Mouse (Mus musculus) embryo, embryonic 10 days (tissue): Measurements from ENCODE around the gene Relb.

Experiments
- DNase-seq: peaks from one replicate; pipeline ENCODE4 v3.0.0-alpha.2; 2015; ENCODE audit warnings: low spot score

Gene Relb

DNA sequence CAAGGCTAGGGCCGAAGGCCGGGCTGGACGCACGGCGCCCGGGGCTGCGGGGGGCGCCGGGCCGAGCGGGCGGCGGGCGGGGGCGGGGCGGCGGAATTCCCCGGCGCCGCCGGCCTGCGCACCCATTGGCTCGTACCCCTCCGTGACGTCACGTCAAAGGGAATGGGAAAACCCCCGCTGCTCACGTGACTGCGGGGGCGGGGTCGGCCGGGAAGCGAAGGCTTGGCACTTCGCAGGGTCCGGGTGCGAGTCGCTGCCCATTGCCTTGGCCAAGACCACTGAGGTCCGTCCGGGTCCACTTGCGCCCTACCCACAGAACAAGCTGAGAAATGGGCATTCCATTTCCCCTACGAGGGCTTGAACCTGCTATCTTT is at the start of gene Relb:
Gene Relb, minus strand, starts transcription at position 78 of the 374 bp plus-strand sequence.
- peak; percentile 96 for DNase-seq

DNA sequence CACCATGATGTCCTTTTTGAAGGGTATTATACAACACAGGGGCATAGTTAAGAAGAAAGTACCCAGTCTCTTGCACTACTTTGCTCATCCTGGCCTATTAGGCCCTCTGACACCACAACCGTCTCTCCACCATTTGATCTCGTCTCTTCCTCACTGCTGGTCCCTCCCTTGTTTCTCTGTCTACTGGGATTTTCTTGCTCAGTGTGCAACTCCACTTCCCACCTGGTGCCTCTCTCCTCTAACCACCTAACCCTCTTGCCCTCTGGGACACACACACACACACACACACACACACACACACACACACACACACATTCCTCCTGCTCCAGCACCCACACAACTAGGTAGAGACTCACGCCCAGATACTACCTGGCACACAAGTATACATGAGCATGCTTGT is 49.7 kb upstream of the Relb start:
- no peak for DNase-seq

DNA sequence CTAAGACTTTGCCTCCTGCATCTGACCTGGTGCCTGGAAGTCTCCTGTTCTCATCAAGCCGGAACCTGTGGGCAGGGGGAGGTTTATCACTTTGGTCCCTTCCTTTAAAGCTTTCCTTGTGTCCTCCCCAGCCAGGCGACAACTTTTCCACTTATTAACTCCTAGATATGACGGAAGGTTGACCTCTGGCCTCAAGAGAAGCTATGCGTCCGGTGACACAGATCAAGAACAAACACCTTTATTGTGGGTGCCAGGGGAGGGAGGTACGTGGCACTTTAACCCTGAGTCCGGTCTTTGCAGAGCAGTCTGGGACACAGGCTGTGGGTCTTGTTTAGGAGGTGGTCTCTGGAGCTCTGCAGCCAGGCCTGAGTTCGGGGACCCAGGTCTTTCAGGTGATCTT is 48.6 kb upstream of the Relb start, which contains the start of gene Apoc2:
Gene Apoc2, minus strand, starts transcription at position 70 of the 400 bp plus-strand sequence.
- DNase-seq = no peak

DNA sequence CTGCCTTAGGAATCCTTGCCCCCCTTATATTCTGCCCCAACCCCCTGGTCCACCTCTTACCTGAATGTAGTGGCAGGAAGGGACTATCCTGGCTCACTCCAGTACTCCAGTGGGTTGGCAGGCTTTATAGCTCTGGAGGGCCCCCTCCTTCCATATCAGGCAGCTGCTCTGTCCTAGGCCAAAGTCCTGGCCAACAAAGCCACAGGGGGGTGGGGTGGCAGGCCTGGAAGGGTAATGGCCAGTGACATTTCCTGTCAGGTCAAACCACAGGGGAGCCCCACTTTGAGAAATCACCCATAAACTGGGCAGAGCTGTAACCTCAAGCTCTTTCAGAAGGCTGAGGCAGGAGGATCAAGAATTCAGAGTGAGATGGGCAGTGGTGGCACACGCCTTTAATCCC is 47.4 kb upstream of the Relb start:
- no peak for DNase-seq

DNA sequence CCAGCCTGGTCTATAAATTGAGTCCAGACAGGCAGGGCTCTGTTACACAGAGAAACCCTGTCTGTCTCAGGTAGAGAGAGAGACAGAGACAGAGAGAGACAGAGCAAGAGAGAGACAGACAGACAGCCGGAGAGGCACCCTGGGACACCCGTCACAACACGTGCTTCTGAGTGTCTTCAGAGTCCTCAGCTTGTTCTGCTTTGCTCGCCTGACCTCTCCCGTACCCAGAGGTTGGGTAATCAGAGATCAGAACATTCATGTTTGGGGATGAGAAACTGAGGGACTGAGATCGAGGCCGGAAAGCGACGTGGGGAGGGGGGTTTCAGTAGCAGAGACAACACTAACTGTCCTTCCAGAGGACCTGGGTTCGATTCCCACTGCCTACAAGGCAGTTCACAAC is 46.6 kb upstream of the Relb start:
- no peak for DNase-seq

DNA sequence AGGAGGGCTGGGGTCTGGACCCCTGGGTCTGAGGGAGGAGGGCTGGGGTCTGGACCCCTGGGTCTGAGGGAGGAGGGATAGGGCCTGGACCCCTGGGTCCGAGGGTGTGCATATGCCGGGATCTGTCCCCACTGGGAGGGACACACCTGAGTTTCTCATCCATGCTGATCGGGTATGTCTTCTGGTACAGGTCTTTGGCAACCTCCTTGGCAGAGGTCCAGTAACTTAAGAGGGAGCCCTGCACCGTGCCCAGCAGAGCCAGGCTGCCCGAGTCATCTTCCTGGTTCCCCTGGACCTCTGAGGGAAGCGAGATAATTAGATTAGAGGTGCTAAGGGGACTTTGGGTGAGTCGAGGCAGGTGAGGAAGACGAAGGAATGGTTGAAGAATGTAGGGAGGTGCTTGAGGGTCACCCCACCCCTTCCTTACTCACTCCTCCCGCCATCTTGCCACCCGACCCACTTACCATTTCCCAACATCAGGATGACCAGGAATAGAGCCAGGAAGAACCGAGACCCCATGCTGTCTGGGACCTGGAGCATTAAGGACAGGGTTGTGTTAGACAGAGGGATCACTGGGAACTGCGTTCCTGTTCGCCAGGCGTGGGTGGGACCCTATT is 44.0 kb upstream of the Relb start:
- no peak for DNase-seq

DNA sequence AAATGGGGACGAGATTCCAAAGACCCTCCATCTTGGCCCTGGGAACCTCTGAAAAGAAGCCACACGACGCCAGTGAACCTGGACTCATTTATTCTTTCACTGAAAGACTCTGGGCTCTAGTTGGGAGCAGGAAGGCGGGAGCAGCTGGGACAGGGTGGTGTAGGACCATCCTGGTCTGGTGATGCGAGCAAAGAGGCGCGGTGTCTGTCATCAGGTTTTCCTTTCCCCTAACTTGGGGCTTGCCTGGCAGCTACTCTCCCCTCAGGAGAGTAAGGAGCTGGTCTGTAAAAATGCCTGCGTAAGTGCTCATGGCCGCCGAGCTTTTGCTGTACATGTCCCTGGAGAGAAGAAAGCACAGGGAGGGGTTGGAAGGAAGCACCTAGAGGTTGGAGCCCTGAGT is 42.3 kb upstream of the Relb start:
- DNase-seq = no peak

DNA sequence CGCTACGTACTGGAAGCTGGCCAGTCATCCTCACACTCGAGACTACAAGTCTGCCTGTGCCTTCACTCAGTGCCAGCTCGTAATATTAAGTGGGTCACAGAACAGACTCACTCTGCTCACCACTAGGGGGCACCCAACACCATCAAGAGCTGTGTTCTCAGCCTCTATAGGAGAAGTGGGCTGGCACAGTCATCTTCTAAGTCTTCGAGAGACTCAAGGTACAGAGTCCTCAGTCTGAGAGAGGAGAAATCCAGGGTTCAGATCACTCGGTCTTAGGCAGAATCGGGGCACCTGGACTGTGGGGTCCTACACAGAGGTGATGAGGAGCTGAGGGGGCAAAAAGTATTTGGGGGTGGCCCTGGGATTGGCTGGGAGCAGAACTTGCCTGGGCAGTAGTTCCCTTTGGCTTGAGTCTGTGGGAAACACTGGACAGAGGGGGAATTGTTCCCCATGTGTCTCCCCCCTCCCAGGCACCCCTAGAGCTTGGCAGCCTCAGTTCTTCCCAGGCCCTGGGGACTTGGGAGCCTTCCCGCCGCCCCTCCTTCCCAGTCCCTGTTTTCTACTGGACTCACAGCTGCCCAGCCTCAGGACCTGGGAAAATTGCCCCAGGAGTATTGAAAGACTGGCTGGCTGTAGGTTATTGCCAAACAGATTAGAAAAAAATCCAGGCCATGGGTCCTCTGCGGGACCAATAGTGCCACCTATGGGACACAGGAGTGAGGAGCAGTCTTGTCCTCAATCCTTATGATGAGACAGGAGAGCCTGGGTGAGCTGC is 39.9 kb upstream of the Relb start:
- DNase-seq = peak; percentile 96

DNA sequence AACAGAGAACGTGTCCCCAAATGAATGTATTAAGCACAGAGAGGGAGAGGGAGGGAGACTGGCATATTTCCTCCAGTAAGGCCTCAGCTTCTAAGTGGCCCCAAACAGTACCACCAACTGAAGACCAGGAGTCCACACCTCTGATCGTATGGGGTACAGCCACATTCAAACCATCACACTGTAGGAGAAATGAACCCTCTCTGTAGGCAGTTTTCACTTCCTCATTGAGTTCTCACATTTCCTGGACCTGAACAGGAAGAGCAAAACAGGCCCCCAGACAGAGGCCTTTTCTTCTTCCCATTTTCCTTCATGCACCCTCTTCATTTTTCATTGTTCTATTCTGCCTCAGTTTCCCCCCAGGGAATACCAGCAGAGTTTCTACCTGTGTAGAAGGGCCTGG is 38.2 kb upstream of the Relb start:
- no peak for DNase-seq

DNA sequence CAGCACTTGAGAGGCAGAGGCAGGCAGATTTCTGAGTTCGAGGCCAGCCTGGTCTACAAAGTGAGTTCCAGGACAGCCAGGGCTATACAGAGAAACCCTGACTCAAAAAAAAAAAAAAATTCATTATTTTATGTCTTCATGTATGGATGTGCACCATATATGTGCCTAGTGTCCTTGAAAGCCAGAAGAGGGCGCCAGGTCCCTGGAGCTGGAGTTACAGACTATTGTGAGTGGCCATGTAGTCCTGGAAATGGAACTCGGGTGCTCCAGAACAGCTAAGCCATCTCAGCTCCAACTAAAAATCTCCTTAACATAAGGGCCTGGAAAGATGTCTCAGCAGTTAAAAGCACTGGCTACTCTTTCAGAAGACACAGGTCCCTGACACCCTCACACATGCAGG is 37.5 kb upstream of the Relb start:
- DNase-seq = no peak

DNA sequence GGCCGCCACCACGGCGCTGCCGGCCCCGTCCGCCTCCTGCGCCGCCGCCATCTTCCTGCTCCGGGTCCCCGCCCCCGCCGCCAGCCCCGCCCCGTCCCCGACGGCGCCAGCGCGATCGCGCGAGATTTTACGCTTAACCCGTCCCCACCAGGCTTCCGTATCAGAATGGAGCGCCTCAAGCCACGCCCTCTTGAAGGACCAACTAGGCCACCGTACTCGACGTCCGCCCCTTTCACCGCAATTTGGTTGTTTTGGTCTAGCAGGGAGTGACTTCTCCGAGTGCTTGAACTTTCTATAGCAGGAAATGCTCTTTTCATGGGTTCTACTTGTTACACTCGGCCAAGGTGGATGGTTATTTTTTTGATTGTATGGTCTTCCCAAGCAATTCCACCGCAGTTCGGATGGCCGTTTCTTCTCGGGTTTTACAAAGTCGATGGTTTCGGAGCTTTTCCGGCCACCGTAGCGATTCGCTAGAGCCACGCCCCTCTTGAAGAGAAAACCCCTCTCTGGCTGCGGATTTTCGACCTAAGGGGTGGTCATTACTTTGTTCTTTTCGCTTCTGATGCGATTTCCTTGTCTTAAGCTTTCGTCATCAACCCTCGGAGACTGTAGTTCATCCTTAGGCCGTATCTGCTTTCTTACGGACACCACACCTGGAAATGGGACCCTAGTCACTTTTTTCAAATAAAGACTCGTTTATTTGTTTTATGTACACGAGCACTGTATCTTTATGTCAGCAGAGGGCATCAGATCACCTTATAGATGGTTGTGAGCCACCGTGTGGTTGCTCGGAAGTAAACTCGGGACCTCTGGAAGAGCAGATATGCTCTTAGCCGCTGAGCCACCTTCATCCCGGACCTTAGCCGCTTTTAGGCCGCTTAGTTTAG is 36.0 kb upstream of the Relb start, which contains the start of gene Clptm1:
Gene Clptm1, minus strand, starts transcription at position 79 of the 887 bp plus-strand sequence.
- peak; percentile 99 for DNase-seq

DNA sequence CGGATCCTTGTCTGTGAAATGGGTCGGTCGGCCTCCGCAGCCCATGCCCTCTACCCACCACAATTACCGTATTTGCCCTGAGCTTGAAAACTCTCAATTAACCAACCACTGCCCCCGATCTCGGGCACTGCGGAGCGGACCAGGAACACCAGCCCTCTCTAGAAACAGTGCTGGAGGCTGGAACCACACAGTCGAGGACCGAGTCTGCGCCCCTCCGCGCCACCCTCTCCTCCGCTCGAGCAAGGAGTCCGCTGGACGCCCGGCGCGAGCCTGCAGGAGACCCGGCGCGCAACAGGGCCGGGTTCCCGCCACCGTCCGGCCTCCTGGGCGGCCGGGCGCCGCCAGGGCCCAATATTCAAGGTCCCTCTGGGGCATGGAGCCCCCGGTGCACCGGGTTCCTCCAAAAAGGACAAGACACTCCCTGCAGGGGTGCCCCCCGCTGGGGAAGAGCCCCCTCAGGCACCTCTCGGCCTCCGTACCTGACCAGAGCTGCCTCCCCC is 35.3 kb upstream of the Relb start:
- DNase-seq = no peak

DNA sequence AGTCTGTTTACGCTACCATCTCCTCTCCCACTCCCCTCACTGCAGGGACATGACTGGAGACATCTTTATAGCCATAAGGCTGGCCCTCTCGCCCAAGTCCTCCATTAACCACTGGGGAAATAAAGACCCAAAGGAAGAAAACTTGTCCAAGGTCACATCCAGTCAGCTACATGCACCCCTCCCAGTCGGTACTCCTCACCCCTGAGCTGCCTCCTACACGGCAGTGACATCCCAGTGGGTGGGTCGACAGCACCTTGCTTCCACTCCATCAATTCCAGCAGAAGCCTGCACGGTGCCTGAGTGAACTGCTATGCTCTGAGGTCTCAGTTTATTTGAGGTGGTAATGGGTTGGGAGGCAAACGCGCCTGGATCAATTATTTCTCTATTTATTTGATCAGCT is 34.7 kb upstream of the Relb start:
- no peak for DNase-seq

DNA sequence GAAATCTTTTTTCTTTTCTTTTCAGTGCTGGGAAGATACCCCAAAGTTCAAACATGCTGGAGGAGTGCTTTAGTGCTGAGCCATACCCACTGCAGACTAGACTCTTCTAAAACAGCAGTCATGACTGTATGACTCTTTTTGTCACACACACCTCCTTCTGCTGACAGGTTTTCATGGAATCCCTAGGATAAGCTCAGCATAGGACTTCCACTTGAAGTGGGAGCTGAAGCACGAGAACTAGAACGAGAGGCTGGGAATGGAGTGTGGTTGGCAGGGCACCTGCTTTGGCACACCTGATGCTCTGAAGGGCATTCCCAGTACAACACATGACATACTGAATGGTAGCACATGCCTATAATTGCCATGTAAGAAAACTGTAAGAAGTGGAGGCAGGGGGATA is 23.4 kb upstream of the Relb start:
- no peak for DNase-seq

DNA sequence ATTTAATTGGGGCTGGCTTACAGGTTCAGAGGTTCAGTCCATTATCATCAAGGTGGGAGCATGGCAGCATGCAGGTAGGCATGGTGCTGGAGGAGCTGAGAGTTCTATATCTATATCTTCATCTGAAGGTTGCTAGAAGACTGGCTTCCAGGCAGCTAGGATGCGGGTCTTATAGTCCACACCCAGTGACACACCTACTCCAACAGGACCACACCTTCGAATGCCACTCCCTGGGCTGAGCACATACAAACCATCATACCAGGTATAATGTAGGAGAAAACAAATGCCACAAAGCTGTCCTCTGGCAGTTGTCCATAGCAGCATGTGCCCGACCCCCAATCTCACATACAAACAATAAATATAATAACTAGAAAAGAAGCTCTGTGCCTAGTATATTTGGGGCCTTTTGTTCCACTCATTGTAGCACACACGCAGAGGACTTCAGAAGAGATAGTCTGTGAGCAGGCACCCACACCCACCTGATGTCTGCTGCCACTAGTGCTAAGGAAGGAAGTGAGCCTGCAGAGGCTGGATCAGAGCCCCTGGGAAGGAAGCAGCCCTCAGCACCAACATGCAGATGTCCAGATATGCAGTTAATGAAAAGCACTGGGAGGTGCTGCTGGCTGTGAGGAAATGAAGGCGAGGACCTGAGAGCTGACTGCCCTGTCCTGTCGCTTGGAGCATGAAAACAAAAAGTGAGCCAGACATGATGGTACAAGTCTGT is 22.0 kb upstream of the Relb start:
- DNase-seq = no peak

DNA sequence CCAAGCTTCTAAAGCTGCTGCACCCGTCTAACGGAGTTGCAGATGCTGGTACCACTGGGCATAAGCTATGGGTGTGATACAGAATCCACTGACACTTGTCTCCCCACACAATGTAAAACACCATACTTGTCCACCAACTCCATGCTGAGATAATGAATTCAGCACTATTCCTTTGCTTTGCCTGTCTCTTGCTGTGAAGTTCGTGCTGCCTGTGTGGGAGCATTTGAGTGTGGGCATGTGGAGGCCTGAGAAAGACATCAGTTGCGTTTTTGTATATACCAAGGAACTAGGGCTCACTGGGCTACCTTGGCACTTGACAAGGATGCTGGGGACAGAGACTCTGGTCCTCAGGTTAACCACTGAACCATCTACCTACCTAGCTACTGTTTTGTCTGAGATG is 12.0 kb upstream of the Relb start:
- no peak for DNase-seq

DNA sequence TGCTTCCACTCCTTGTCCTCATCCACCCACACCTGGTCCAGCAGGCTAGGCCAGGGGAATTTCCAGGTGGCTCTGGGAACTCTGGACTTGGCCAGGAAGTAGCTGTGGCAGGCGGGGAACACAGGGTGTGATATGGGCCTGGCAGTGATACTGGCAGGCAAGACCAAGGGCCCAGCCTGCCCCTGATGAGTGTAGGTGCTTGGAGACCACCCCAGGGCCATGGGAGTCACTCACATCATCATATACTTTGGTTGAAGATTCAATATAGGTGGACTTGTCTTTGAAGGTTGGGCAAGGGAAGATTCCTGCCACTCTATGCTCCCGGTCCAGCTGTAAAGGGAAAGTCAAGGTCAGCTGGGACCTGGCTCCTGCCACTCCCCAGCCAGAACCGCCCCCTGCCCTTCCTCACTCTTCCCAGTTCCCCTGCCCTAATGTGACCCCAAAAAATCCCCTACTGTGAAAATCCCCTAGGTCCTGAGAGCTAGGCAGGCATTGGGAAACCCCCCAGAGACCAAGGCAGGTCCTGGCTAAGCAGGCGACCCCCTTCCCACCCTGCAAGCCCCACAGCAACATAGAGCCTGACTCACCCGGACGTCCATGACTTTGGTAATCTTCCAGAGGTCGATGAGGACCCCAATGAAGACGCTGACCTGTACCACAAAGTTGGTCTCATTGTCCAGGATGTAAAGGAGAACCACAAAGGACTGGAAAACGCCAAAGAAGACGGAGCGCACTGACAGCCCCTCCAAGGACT is 6.0 kb upstream of the Relb start:
- DNase-seq = no peak

DNA sequence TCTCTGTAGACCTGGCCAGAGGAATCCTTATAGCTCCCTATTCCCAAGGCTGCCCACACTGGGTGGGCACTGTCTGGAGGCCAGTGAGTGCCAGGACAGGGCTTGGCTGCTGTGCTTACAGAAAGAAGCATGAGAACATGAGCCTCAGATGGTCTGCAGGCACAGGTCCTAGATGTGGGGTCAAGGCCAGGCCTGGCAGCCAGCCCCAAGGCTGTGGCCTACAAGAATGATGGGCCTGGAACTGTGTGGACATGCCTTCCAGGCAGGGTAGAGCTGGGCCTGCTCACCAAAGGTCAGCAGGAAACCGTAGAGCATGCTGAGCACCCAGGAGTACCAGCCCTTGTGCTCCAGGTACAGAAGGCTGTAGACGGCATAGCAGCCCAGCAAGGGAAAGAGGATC is 5.4 kb upstream of the Relb start:
- DNase-seq = no peak

DNA sequence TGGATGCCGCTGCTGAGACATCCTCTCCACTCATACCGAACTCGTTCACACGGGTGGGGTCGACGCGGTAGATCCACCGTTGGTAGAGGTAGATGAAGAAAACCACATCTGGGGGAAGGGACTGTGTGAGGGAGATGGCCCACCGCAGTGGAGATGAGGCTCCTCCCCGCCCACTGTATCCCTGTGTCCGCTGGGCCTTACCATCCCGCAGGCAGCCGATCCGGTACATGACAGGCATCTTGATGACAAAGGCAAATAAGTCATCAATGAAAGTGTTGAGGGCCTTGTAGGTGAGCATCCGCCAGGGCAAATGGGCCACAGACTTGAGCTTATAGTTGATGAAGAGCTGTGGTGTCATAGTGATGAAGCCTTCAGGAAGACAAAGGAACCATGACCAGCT is 4.6 kb upstream of the Relb start:
- DNase-seq = no peak

DNA sequence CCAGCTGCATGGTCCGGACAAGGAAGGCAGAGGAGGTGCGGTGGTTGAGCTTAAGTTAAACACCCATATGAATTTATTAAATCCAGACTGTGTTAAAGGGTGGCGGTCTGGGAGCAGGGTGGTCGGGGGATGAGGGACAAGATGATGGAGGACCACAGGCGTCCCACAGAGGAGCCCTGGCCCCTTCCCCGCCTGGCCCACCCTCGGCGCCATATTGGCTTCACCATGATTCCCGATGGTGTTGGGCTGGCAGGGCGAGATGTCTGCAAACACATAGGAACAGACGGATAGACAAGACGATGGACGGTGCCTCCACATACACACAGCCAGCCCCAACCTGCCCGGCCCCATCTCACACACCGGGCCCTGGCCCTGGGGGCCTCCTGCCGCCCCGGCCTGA is 4.0 kb upstream of the Relb start:
- no peak for DNase-seq

DNA sequence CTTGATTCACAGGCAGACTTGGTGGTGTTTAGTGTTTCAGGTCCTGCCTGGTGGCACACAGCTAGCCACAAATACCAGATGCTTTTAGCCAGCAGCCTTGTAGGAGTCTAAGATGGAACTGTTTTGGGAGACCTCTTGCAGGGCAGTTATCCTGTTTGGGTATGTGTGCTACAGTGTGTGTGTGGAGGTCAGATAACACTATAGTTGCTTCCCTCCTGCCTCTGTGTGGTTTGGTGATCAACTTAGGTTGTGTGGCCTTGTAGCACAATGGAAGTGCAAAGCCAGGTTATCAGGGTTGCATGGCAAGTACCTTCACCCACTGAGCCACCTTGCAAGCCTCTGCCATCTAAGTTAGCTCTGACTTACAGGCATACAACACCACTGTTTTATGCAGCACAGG is 3.5 kb upstream of the Relb start:
- no peak for DNase-seq
